Mouse (Mus musculus) ES-Bruce4 (cell line): ENCODE measurements around the gene Pecr. TPM values are rescaled to one million over a fixed set of nuclear protein-coding genes. Genes with fewer than 3 reads are reported as not detected.

ENCODE experiments used
- H3K27ac ChIP-seq: 2 replicates; pipeline ENCODE4 v1.5.1; 2012; ENCODE audit warnings: low read length, inconsistent platforms; ENCODE audit not compliant: insufficient read depth
- H3K27me3 ChIP-seq: 2 replicates; pipeline ENCODE4 v1.6.1; 2012; ENCODE audit warnings: mild to moderate bottlenecking, low read length, inconsistent platforms; ENCODE audit not compliant: control insufficient read depth, poor library complexity, insufficient read depth, severe bottlenecking
- H3K36me3 ChIP-seq: 2 replicates; pipeline ENCODE4 v1.6.1; 2012; ENCODE audit warnings: inconsistent platforms, mild to moderate bottlenecking, low read length, moderate library complexity; ENCODE audit not compliant: control insufficient read depth, poor library complexity, insufficient read depth, severe bottlenecking
- H3K4me1 ChIP-seq: one replicate; pipeline ENCODE4 v1.8.1; 2011; ENCODE audit warnings: low read length; ENCODE audit not compliant: control insufficient read depth, insufficient read depth
- H3K4me3 ChIP-seq: 2 replicates; pipeline ENCODE4 v1.5.1; 2011; ENCODE audit warnings: low read depth, mild to moderate bottlenecking, low read length
- H3K9ac ChIP-seq: 2 replicates; pipeline ENCODE4 v1.6.1; 2012; ENCODE audit warnings: low read depth, mild to moderate bottlenecking, inconsistent platforms; ENCODE audit not compliant: poor library complexity, severe bottlenecking
- H3K9me3 ChIP-seq: replicated peaks from 2 replicates; pipeline ENCODE4 v1.6.1; 2012; ENCODE audit warnings: mild to moderate bottlenecking, low read length, inconsistent platforms; ENCODE audit not compliant: control insufficient read depth, poor library complexity, insufficient read depth, severe bottlenecking
- CTCF ChIP-seq: IDR thresholded peaks from one replicate; pipeline ENCODE4 v1.8.1; 2011; ENCODE audit warnings: low read depth, low read length
- EP300 ChIP-seq: IDR thresholded peaks from 2 replicates; pipeline ENCODE4 v1.6.1; 2011; ENCODE audit warnings: low read depth, low read length; ENCODE audit not compliant: insufficient read depth
- POLR2A ChIP-seq: IDR thresholded peaks from one replicate; pipeline ENCODE4 v1.8.1; 2011; ENCODE audit warnings: low read length; ENCODE audit not compliant: insufficient read depth
- polyA plus RNA-seq: library from polyadenylated mRNA; stranded (reverse); fragments of >200 nt; gene quantifications from 2 replicates; pipeline ENCODE4 v1.2.4, GENCODE M21; 2011; ENCODE audit warnings: low read depth; ENCODE audit not compliant: missing spikeins, insufficient read depth, insufficient read length

Pecr gene
- polyA plus RNA-seq, 1 experiment: 67.1 TPM

- H3K27me3 ChIP-seq: no peaks in the 10 kb centered on the region
Measured at GRCm38 (mm10) chr1:72210803-72211679, 73.1 kb downstream of the Pecr start.

More at GRCm38 (mm10) chr1:72210803-72211679, 73.1 kb downstream of the Pecr start:
- TF ChIP-seq POLR2A (no peak), EP300 (no peak), CTCF (no peak)
- H3K4me1 ChIP-seq: peaks cover 11% of the 10 kb centered on the region
- peaks cover 3% of the 10 kb centered on the region; the same call in 1 of the 2 replicates for H3K36me3 ChIP-seq
- no peaks in the 10 kb centered on the region for H3K9me3 ChIP-seq
- peak overlapping the region; percentile 42 for H3K27ac ChIP-seq
- H3K9ac ChIP-seq: peak overlapping the region; percentile 91
- H3K4me3 ChIP-seq: peak overlapping the region; percentile 78

Other genes with a start within 250 kb of the Pecr start
- 90.7 and 95.8 TPM in 2 replicates for gene Mreg, start 72.0 kb downstream of the Pecr start, polyA plus RNA-seq
- 0.67 and 1.3 TPM in 2 replicates for gene Tmem169, start 55 bp upstream of the Pecr start, polyA plus RNA-seq
- 83.6 and 87.5 TPM in 2 replicates for gene Xrcc5, start 23.1 kb upstream of the Pecr start, polyA plus RNA-seq